Mouse (Mus musculus): Measurements from ENCODE around the gene Glis3.
A peak's percentile ranks its signal among the peaks of the same experiment; 100 is the strongest.

Gene Glis3

DNA sequence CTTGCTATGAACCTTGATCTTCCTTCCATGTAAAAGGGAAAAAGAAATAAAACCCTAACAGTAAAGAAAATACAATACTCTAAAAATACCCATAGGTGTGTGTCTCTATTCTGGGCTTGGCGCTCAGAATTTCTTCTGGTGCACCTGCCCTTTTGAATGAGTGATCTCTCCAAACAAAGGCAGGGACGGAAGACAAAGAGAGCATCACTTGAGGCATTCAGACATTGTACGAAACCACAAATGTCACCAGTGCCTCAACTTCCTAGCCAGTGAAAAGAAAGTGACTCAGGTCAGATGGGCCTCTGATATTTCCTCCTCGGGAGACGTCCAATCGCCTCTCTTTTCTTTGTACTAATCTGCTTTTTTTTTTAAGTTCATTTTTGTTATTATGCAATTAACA is 201.8 kb downstream of the Glis3 start:
- no peak for DNase-seq (ENCODE audit: low spot score in 2 of 2)

DNA sequence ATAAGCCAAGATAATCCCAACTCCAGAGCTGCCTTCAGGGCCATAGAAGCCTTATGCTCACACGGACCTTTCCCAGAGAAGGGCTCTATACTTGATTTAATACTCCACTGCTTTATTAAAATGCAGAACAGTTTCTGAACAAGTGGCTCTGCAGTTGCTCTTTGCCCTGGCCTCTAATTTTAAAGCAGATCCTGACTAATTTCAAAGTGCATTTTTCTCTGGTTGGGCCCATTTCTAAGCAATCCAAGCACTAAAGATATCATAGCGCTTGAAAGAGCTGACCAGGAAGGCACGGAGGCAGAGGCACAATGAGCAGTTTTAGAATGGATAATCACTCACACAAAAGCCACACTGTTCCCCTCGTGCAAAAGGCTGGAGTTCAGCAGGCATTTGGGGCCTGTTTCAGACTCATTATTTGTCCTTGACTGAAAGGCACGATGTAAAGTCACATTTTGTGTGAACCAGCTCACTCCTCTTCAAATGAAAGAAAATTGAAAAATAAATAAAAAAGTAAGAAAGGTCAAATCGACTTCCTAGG is 202.5 kb downstream of the Glis3 start:
- no peak for DNase-seq (ENCODE audit: low spot score in 2 of 2)

GRCm38 (mm10) chr19:28473621-28474020 is 206.3 kb downstream of the Glis3 start:
- no peak for DNase-seq (ENCODE audit: low spot score in 2 of 2)

- DNase-seq (ENCODE audit: low spot score in 2 of 2): no peak
Observed at GRCm38 (mm10) chr19:28471144-28471543, 208.7 kb downstream of the Glis3 start.

DNA sequence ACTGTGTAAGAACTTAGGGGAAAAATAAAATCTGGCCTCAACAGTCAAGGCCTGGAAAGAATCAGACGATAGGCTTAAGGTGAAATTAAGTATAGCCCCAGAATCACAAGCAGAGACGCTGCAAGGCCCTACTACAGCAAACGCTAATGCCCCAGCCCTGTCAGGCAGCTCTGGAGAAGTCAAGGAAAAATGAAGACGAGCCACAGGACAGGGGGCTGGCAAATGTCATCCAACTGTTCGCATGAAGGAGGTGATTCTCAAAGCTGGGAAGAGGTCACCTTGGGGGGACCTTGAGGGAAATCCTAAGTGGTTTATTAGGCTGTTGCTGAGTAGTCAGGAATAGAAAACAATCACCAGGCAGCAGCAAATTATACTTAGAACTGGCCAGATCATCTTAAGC is 214.1 kb downstream of the Glis3 start:
- no peak for DNase-seq (ENCODE audit: low spot score in 2 of 2)

- no peak for DNase-seq (ENCODE audit: low spot score in 2 of 2)
Observed at GRCm38 (mm10) chr19:28454331-28454730, 225.5 kb downstream of the Glis3 start.

- DNase-seq (ENCODE audit: low spot score in 2 of 2): no peak
Observed at GRCm38 (mm10) chr19:28452951-28453520, 226.8 kb downstream of the Glis3 start.

GRCm38 (mm10) chr19:28448811-28449210 is 231.1 kb downstream of the Glis3 start:
- DNase-seq (ENCODE audit: low spot score in 2 of 2): no peak

DNA sequence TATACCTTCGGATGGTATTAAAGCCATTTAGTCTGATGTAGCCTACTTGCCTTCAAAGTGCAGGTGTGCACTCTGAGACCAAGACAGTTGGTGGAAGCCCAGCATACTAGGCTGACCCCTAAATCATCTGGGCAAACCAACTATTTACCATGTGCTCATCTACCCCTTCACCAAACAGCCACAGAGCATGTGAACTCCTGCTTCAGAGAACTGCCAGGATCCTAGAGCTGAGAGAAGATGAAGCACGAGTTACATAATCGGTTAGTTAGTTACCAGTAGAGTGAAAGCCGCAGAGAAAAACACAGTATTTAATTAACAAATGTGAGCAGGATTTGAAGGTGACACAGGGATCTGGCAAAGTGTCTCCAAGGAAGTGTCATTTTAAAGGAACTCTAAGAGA is 237.7 kb downstream of the Glis3 start:
- DNase-seq (ENCODE audit: low spot score in 2 of 2): peak in 1 of 2 experiments; percentile 21

DNA sequence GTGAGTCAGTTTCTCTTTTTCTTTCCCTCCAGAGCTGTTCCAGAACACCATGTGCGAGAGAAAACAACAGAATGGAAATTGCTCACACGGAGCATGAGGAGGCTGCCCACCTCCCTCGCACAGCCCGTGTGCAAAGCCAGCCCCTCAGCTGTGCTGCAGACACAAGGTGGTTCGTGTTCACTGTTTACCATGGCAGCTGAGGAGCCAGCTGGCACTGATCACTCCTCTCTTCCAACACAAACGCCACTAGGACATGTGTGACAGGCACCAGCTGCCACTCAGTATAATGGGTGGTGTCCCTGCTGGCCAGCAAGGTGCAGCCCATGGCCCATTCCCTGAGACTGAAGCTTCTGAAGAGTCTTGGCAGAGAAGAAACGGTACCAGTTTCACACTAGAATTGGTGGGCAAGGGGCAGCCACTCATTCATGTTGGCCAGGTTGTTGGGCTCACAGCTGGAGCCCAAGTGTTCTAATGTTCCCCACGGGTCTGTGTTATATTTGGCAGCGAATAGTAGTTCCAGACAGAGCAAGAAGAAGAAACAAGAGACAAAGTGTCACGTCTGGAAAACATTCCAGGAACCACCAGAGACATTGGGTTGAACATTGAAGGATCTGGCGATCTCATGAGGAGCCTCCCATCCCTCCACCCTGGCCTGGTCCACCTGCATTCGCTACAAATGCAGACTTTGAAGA is 243.3 kb downstream of the Glis3 start:
- DNase-seq (ENCODE audit: low spot score in 2 of 2): peak in 1 of 2 experiments; percentile 50

DNA sequence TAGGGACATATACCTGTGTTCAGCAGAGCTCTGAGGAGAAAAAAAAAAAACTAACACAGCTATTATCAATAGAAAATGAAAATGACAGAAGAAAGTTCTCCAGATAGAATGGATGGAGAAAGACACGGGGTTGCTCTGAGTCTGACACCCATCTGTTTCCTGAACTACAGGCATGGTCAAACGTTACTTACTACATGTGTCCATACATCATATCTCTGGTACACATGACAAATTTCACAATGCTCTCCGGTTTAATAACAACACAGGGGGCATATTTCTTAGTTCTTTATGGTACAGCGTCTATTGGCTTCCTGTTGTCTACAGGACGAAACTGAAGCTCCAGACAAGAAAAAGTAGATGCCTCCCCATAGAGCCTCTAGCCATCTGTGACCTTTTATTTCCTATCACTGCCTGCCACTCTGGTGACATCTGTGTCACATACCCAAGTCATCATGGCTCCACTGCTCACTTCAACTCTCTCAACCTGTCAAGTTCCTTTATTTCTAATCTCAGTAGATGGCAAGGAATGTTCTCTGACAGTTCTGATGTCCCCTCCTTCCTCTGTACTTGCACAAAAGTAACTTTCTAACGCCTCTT is 251.6 kb downstream of the Glis3 start:
- DNase-seq (ENCODE audit: low spot score in 2 of 2): peak in 1 of 2 experiments; percentile 25

DNA sequence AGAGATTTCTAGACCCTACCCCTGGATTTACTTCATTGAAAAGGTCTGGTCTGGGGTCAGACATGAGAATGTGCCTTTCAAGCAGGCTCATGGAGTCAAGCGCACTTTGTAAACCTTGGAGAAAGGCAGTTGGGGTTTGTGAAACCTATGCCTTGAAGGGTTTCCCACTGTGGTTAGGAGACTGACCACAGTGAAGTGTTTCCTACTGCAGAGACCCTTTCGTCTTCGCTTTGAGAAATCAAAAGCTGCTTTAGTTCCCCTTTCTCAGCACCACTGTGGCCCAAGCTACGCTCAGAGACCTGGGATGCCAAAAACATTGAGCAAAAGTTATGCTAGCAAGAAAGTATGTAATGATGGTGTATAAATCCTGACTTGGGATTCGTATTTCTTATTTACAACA is 255.7 kb downstream of the Glis3 start:
- DNase-seq (ENCODE audit: low spot score in 2 of 2): peak in 1 of 2 experiments; percentile 44

- no peak for DNase-seq (ENCODE audit: low spot score in 2 of 2)
Observed at GRCm38 (mm10) chr19:28422939-28423338, 256.9 kb downstream of the Glis3 start.

GRCm38 (mm10) chr19:28416069-28416468 is 263.8 kb downstream of the Glis3 start:
- DNase-seq (ENCODE audit: low spot score in 2 of 2): no peak

- DNase-seq (ENCODE audit: low spot score in 2 of 2): no peak
Observed at GRCm38 (mm10) chr19:28408787-28409186, 271.1 kb downstream of the Glis3 start.

DNA sequence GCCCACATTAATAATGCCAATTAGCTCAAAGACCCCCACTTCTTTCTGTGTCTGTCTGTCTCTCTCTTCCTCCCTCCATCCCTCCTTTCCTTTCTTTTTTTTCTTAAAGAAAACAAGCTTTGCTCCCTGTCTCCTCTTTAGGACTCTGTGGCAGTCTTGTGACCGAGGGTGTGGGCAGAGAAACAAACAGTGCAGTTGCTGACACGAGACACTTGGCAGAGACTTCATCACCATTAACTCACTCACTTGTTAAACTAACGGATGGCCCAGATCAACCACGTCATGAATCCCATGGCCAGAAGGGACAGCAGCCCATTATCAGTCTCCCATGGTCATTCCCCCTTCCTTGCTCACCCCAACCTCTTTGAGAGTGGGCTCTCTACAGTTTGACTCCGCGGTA is 276.9 kb downstream of the Glis3 start:
- DNase-seq (ENCODE audit: low spot score in 2 of 2): no peak

DNA sequence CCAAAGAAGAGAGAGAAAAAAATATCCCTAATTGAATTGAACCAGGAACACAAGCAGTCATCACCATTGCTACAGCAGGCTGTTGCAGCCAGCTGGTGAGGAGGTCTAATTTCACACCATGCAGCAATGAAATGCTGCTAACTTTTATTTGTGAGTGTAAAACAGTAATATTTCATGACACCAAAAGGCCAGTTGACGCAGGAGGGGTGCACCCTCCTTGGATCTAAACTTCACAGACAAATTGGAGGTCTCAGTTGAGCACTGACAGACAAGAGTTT is 284.4 kb downstream of the Glis3 start:
- DNase-seq (ENCODE audit: low spot score in 2 of 2): no peak

DNA sequence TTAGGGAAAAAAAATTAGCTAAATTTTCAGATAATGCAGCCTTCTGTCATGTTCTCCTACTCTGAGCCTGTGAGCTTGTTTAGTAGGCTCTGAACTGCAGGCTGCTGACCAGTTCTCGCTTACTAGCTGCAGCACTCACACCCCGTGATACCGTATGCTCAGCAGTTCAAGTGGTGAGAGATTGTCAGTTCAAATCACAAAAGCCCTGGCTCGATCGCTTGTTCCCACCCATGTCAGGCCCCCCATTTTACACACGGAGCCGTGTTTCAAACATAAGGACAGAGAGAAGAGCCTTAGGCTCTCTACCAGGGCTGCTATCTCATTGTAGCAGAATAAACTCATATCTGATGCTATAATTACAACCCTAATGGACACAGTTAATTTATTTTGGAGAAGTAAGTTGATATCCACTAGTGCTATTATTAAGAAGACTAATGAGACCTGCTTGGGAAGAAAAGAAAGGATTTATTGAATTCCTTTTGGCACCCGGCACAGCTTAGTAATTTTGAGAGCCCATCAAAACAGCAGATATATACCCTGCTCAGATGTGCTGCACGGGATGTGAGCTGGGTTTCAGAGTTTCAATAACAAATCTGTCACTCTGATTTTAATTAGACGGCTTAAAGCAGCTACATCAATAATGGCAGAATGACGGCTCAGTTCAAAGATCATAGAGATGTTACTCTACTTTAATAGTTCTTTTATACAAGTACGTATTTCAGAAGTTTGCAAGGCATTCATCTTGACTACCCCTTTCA is 284.9 kb downstream of the Glis3 start:
- DNase-seq (ENCODE audit: low spot score in 2 of 2): no peak

DNA sequence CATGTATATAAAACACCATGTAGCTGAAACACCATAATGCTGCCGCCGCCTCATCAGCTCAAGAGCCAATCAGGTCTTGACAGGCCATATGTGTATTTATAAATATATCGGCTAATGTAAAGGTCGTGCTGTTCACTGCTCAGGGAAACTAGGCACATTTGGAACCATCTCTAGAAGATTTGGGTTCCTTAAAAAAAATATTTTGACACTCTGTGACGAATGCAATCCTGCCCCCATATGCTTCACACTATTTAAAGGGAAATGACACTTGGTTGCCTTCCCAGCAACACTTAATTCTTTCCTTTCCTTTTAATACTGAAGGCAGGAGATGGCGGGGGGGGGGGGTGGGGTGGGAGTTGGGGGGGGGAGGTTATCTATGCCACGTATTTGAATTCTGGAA is 286.1 kb downstream of the Glis3 start:
- DNase-seq (ENCODE audit: low spot score in 2 of 2): no peak

GRCm38 (mm10) chr19:28392838-28393237 is 287.0 kb downstream of the Glis3 start:
- no peak for DNase-seq (ENCODE audit: low spot score in 2 of 2)

GRCm38 (mm10) chr19:28390920-28391319 is 289.0 kb downstream of the Glis3 start:
- no peak for DNase-seq (ENCODE audit: low spot score in 2 of 2)

DNA sequence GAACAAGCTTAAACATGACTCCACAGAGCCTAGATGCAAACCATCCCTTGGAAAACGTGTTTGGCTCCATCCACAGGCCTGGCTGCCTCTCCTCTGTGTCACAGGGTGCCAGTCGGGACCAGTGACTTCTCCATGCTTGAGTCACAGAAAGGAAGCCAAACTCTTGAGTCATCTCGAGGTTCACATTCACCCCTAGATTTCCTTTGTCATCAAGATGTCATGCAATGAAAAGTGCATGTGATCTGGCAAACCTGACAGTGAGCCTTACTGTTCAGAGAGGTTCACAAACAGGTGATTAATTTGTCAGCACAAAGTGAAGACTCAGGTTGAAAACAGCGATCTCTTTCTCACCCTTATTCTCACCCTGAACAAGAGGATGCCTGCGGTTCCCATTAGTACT is 290.7 kb downstream of the Glis3 start:
- no peak for DNase-seq (ENCODE audit: low spot score in 2 of 2)

GRCm38 (mm10) chr19:28383425-28383824 is 296.5 kb downstream of the Glis3 start:
- DNase-seq (ENCODE audit: low spot score in 2 of 2): no peak
